Mouse (Mus musculus) kidney, adult 2 months (tissue): Measurements from ENCODE around the gene 1700056E22Rik.

Experiments
- CTCF ChIP-seq: fragments of 200-500 bp; conservative IDR thresholded peaks from 2 replicates; pipeline ENCODE4 v1.5.1; 2011; ENCODE audit warnings: low read depth, mild to moderate bottlenecking, control low read depth, low read length, moderate library complexity, mixed read lengths; ENCODE audit not compliant: insufficient read depth, insufficient read length
- POLR2A ChIP-seq: fragments of 200-500 bp; IDR thresholded peaks from one replicate; pipeline ENCODE4 v1.6.1; 2011; ENCODE audit warnings: low read depth, low read length, control low read depth

GRCm38 (mm10) chr1:184060828-184061734 lies 27.0 kb upstream of the 1700056E22Rik start:
- TF ChIP-seq CTCF = no peak
- no peak for TF ChIP-seq POLR2A
